Mouse (Mus musculus): ENCODE measurements around the gene Gm7534. TPM values are rescaled to one million over a fixed set of nuclear protein-coding genes. Genes with fewer than 3 reads are reported as not detected.

Gm7534 gene
- polyA plus RNA-seq (2017; shearing (Covaris generic)) = not detected

GRCm38 (mm10) chr4:134202904-134203303, at the start of gene Gm7534:
Gm7534 (minus strand) TSS chr4:134203004.

GRCm38 (mm10) chr4:134246719-134247258, 44.0 kb upstream of the Gm7534 start, which contains the start of gene Gm30191:
Gm30191 (plus strand) TSS chr4:134246935.

GRCm38 (mm10) chr4:134245148-134245843, 42.5 kb upstream of the Gm7534 start, which contains the start of gene Zfp593:
Zfp593 (minus strand) TSS chr4:134245592.

DNA sequence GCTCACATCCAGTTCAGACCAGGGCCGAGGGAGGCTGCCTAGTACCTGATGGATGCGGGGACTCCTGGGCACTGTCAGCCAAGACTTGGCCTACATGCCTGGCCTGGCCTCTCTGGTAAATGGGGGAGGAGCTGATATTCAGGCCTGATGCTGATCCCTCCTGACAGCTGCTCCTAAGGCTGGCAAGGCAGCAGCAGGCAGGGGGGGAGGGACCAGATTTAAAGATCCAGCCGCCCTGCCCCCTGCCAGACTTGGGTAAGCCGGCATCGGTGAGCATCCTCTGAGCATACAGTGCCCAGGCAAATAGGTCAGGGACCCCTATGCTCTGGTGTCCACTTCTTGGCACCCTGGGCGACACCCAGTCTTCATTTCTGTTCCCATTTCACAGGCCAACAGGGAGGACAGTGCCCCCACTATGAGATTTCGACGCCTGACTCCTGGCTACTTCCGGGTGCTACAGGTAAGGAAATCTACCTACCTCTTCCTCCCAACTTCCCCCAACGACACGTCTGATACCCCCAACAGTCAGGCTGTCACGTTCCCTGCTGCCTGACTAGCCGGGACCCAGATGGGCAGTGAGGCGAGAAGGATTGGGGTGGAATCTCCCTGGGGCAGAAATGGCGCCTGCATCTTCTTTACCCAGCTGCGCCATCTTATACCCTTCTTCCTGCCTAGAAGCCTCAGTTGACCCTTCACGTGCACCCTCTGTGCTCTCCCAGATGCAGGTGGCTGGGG, 40.9 kb upstream of the Gm7534 start, which contains the start of gene E130218I03Rik:
Gene E130218I03Rik (plus strand): TSS at position 147 of the 735 bp plus-strand sequence.

DNA sequence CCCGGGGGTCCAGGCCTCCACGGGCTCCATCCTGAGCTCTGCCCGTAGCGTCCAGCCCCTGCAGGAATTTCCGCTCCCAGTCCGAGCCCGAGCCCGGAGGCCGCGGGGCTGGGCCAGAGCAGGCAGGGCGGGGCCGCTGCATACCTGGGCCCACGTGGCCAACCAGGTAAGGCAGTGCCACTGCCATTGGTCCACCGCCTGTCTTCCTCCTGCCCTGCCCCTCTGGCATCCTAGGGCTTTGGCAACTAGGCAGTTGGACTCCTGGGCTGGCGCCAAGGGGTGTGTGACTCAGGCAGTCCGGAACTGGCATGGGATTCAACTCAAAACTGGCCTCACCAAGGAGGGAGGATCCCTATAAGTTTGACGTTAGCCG, 35.5 kb upstream of the Gm7534 start, which contains the start of gene Cnksr1:
Gene Cnksr1 (minus strand): TSS at position 121 of the 373 bp plus-strand sequence.

GRCm38 (mm10) chr4:134227194-134227593, 24.4 kb upstream of the Gm7534 start, which contains the start of gene Catsper4:
Catsper4 (minus strand) TSS chr4:134227383.

Other genes starting within 250 kb of the Gm7534 start
- 443 TPM for gene Hmgn2, start 234.4 kb downstream of the Gm7534 start, polyA plus RNA-seq (2017; shearing (Covaris generic))
- gene Dhdds, start 202.1 kb downstream of the Gm7534 start, polyA plus RNA-seq (2017; shearing (Covaris generic)) = 37.9 TPM
- not detected for gene Lin28a, start 184.2 kb downstream of the Gm7534 start, polyA plus RNA-seq (2017; shearing (Covaris generic))
- 2.1 TPM for gene Zfp683, start 149.2 kb downstream of the Gm7534 start, polyA plus RNA-seq (2017; shearing (Covaris generic))
- 18.0 TPM for gene Crybg2, start 142.2 kb downstream of the Gm7534 start, polyA plus RNA-seq (2017; shearing (Covaris generic))
- gene Cd52, start 107.9 kb downstream of the Gm7534 start, polyA plus RNA-seq (2017; shearing (Covaris generic)) = 3,141 TPM
- 57.8 TPM for gene Ubxn11, start 100.4 kb downstream of the Gm7534 start, polyA plus RNA-seq (2017; shearing (Covaris generic))
- 1,589 TPM for gene Sh3bgrl3, start 74.2 kb downstream of the Gm7534 start, polyA plus RNA-seq (2017; shearing (Covaris generic))
- gene Cep85, start 15.9 kb downstream of the Gm7534 start, polyA plus RNA-seq (2017; shearing (Covaris generic)) = 73.8 TPM
- not detected for gene Catsper4, start 24.4 kb upstream of the Gm7534 start, polyA plus RNA-seq (2017; shearing (Covaris generic))
- not detected for gene Cnksr1, start 35.4 kb upstream of the Gm7534 start, polyA plus RNA-seq (2017; shearing (Covaris generic))
- 4.7 TPM for gene E130218I03Rik, start 40.7 kb upstream of the Gm7534 start, polyA plus RNA-seq (2017; shearing (Covaris generic))
- gene Zfp593, start 42.6 kb upstream of the Gm7534 start, polyA plus RNA-seq (2017; shearing (Covaris generic)) = 12.8 TPM
- gene Gm30191, start 43.9 kb upstream of the Gm7534 start, polyA plus RNA-seq (2017; shearing (Covaris generic)) = not detected
- gene Grrp1, start 51.1 kb upstream of the Gm7534 start, polyA plus RNA-seq (2017; shearing (Covaris generic)) = not detected
- gene Pdik1l, start 84.9 kb upstream of the Gm7534 start, polyA plus RNA-seq (2017; shearing (Covaris generic)) = 22.7 TPM
- not detected for gene Trim63, start 112.1 kb upstream of the Gm7534 start, polyA plus RNA-seq (2017; shearing (Covaris generic))
- gene Slc30a2, start 140.2 kb upstream of the Gm7534 start, polyA plus RNA-seq (2017; shearing (Covaris generic)) = 0.52 TPM
- gene Extl1, start 180.8 kb upstream of the Gm7534 start, polyA plus RNA-seq (2017; shearing (Covaris generic)) = 0.73 TPM
- gene Pafah2, start 193.3 kb upstream of the Gm7534 start, polyA plus RNA-seq (2017; shearing (Covaris generic)) = 1.4 TPM

Data from CD4-positive, CD25-positive, alpha-beta regulatory T cell, adult 9 weeks (primary cell).